Mouse (Mus musculus) midbrain, embryonic 15.5 days (tissue): ENCODE results near the gene H2-DMa. TPM values are rescaled to one million over a fixed set of nuclear protein-coding genes. Genes with fewer than 3 reads are reported as not detected.

Experiments
- ATAC-seq: fragments of 200-750 bp; cut with Nextera tagmentation; replicated peaks from 2 replicates; pipeline ENCODE4 v1.8.0; 2017; ENCODE audit warnings: moderate TSS enrichment
- H3K27ac ChIP-seq: fragments of 300-500 bp; sonication (generic); 2 replicates; pipeline ENCODE4 v1.5.1; 2015; ENCODE audit warnings: mild to moderate bottlenecking, inconsistent platforms
- H3K27me3 ChIP-seq: fragments of 300-500 bp; sonication (generic); replicated peaks from 2 replicates; pipeline ENCODE4 v1.6.1; 2015; ENCODE audit warnings: inconsistent platforms
- H3K36me3 ChIP-seq: fragments of 300-500 bp; sonication (generic); replicated peaks from 2 replicates; pipeline ENCODE4 v1.6.1; 2015; ENCODE audit warnings: inconsistent platforms
- H3K4me1 ChIP-seq: fragments of 300-500 bp; sonication (generic); 2 replicates; pipeline ENCODE4 v1.6.1; 2015; ENCODE audit warnings: inconsistent platforms
- H3K4me2 ChIP-seq: fragments of 300-500 bp; sonication (generic); 2 replicates; pipeline ENCODE4 v1.6.1; 2015; ENCODE audit warnings: inconsistent platforms, mild to moderate bottlenecking, moderate library complexity
- H3K4me3 ChIP-seq: fragments of 300-500 bp; sonication (generic); 2 replicates; pipeline ENCODE4 v1.5.1; 2015; ENCODE audit warnings: mild to moderate bottlenecking, inconsistent platforms
- H3K9ac ChIP-seq: fragments of 300-500 bp; sonication (generic); 2 replicates; pipeline ENCODE4 v1.6.1; 2015; ENCODE audit warnings: mild to moderate bottlenecking, inconsistent platforms
- H3K9me3 ChIP-seq: fragments of 300-500 bp; sonication (generic); 2 replicates; pipeline ENCODE4 v1.6.1; 2016; ENCODE audit warnings: inconsistent platforms
- WGBS: fragments of 180-500 bp; shearing (Covaris S2); methylation state at CpG from one replicate; pipeline ENCODE4 v1.1.7; 2015; ENCODE audit warnings: mixed read lengths; 5-methylcytosine and 5-hydroxymethylcytosine counted together
- polyA plus RNA-seq: library from polyadenylated mRNA; unstranded; fragments of >200 nt; fragmentation: Nextera tagmentation; extraction: Ambion mirVana; gene quantifications from 2 replicates; pipeline ENCODE4 v1.2.1, GENCODE M21; 2015

H2-DMa gene
- polyA plus RNA-seq, 1 experiment from 2014 or later, result 17.2 TPM

DNA sequence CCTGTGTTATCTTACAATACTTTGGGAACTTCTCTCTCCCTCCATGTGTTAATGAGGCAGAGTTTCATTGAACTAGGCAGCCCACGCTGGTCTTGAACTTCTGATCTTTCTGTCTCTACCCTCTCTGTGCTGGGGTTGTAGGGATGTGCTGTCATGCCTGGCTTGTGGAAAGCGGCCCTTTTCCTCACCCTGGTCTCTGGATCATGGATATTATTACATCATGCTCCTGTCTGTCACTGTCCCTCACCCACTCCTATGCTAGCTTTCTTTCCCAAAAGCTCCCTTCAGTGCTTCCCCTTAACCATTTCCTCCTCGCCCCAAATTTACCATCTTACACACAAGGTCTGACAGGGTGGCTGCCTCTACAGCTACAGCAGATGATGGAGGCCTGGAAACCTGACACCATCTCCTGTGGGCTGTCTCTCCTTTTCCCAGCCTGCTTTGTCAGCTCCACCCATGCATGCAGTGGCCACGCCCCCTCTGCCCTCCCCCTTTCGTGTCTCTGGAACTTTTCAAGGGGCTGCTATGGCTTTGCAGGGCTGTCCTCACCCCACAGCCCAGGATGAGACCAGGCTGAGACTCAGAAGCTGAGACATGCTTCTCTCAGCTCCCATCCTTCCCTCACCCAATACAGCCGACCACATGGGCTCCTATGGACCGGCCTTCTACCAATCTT lies 26.0 kb upstream of the H2-DMa start:
- Histone ChIP-seq H3K4me2 (no peak overlapping the region), H3K27ac (no peak overlapping the region), H3K4me3 (no peak overlapping the region), H3K27me3 (no peaks in the 10 kb centered on the region), H3K36me3 (no peaks in the 10 kb centered on the region), H3K4me1 (no peaks in the 10 kb centered on the region), H3K9me3 (no peaks in the 10 kb centered on the region), H3K9ac (no peak overlapping the region)
- WGBS, result 34% methylated on average over 7 of the region's 7 CpGs
- ATAC-seq, result no peak

GRCm38 (mm10) chr17:34094283-34095035 lies 24.9 kb upstream of the H2-DMa start:
- Histone ChIP-seq H3K27ac (no peak overlapping the region), H3K9ac (no peak overlapping the region), H3K4me2 (no peak overlapping the region), H3K9me3 (no peaks in the 10 kb centered on the region), H3K27me3 (no peaks in the 10 kb centered on the region), H3K36me3 (no peaks in the 10 kb centered on the region), H3K4me1 (no peaks in the 10 kb centered on the region), H3K4me3 (no peak overlapping the region)
- ATAC-seq, result no peak
- 86% methylated on average over 27 of the region's 27 CpGs for WGBS

DNA sequence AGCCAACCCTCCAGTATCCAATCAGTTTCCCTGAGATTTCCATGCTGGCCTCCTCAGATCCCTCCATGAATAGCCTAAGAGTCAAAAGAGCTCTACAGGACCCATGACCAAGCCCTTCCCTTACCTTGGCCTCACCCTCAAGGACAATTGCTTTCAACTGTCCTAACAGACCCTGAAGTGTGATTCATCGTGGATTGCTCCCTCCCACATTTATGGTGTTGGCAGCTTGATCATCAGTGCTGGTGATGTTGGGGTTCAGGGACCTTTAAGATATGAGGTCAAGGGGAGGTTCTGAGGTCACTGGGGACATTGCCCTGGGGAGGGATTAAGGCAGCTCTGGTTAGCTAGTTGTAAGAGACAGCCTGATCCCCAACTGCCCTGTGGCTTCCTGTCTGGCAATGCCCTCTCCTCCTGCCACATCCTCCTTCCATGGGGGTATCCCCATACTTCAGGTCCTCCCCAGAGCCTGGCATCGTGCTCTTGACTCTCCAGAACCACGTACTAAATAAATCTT lies 22.8 kb upstream of the H2-DMa start:
- no peak overlapping the region for H3K4me3 ChIP-seq
- H3K4me2 ChIP-seq, result no peak overlapping the region
- no peaks in the 10 kb centered on the region for H3K36me3 ChIP-seq
- peaks cover under 1% of the 10 kb centered on the region; the same call in 1 of the 2 replicates for H3K4me1 ChIP-seq
- H3K27ac ChIP-seq, result no peak overlapping the region
- no peaks in the 10 kb centered on the region for H3K27me3 ChIP-seq
- no peaks in the 10 kb centered on the region for H3K9me3 ChIP-seq
- no peak overlapping the region for H3K9ac ChIP-seq
- ATAC-seq, result no peak
- WGBS, result 79% methylated on average over 3 of the region's 3 CpGs

- Histone ChIP-seq H3K27me3 (no peaks in the 10 kb centered on the region), H3K9me3 (no peaks in the 10 kb centered on the region), H3K27ac (no peak overlapping the region), H3K4me1 (peaks cover 4% of the 10 kb centered on the region; the same call in 1 of the 2 replicates), H3K9ac (no peak overlapping the region), H3K4me3 (no peak overlapping the region), H3K4me2 (no peak overlapping the region), H3K36me3 (no peaks in the 10 kb centered on the region)
- WGBS, result 75% methylated on average over 5 of the region's 5 CpGs
- ATAC-seq, result no peak
Observed at GRCm38 (mm10) chr17:34097272-34097671, 22.1 kb upstream of the H2-DMa start.

DNA sequence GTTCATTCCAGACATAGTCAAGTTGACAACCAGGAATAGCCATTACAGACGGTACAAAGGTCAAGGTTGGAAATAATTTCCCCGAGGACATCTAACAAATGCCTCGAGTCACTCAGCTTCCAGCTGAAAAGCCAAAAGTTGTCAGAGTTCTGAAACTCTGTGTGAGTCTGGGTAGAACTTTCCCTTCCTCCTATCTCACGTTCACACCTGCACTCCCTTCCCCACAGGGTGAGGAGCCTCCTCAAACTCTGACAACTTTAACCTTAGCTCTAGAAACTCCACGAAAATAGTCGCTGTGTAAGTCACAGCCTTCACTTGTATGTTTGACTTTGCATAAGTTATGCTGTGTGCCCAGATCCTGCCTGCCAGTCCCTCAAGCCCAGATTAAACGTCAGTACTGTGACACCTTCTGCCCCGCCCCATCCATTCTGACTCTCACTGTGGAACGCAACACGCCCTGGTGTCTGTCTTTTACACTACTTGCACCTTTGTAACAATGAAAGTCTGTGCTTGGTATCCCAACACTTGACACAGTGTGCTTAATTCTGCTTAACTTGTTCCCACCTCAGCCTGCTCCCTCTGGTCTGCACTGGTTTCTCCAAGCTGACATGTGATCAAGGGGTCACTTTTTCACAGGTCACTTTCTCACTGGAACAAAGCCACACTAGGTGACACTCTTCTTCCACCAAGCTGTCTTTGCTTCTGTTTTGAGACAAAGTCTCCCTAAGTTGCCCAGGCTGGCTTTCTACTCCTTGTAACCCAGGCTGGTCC lies 20.4 kb upstream of the H2-DMa start:
- no peaks in the 10 kb centered on the region for H3K27me3 ChIP-seq
- H3K27ac ChIP-seq, result no peak overlapping the region
- no peak overlapping the region for H3K4me3 ChIP-seq
- WGBS, result 65% methylated on average over 10 of the region's 10 CpGs
- ATAC-seq, result no peak
- H3K9ac ChIP-seq, result no peak overlapping the region
- H3K4me2 ChIP-seq, result no peak overlapping the region
- H3K4me1 ChIP-seq, result peaks cover 4% of the 10 kb centered on the region; the same call in 1 of the 2 replicates
- no peaks in the 10 kb centered on the region for H3K36me3 ChIP-seq
- H3K9me3 ChIP-seq, result no peaks in the 10 kb centered on the region

GRCm38 (mm10) chr17:34099531-34099930 lies 19.8 kb upstream of the H2-DMa start:
- H3K27me3 ChIP-seq, result no peaks in the 10 kb centered on the region
- 50% methylated on average over 5 of the region's 5 CpGs for WGBS
- no peak overlapping the region for H3K4me2 ChIP-seq
- H3K27ac ChIP-seq, result no peak overlapping the region
- ATAC-seq, result no peak
- no peak overlapping the region for H3K9ac ChIP-seq
- no peaks in the 10 kb centered on the region for H3K9me3 ChIP-seq
- no peaks in the 10 kb centered on the region for H3K36me3 ChIP-seq
- H3K4me3 ChIP-seq, result no peak overlapping the region
- peaks cover 4% of the 10 kb centered on the region; the same call in 1 of the 2 replicates for H3K4me1 ChIP-seq

GRCm38 (mm10) chr17:34101185-34101584 lies 18.2 kb upstream of the H2-DMa start:
- H3K9me3 ChIP-seq, result no peaks in the 10 kb centered on the region
- no peak overlapping the region for H3K9ac ChIP-seq
- no peak overlapping the region for H3K27ac ChIP-seq
- WGBS, result 31% methylated on average over 5 of the region's 5 CpGs
- peak; percentile 33; the same call in 1 of the 2 replicates for ATAC-seq
- H3K4me2 ChIP-seq, result no peak overlapping the region
- H3K36me3 ChIP-seq, result no peaks in the 10 kb centered on the region
- no peak overlapping the region for H3K4me3 ChIP-seq
- H3K4me1 ChIP-seq, result peaks cover 4% of the 10 kb centered on the region; the same call in 1 of the 2 replicates
- H3K27me3 ChIP-seq, result no peaks in the 10 kb centered on the region

DNA sequence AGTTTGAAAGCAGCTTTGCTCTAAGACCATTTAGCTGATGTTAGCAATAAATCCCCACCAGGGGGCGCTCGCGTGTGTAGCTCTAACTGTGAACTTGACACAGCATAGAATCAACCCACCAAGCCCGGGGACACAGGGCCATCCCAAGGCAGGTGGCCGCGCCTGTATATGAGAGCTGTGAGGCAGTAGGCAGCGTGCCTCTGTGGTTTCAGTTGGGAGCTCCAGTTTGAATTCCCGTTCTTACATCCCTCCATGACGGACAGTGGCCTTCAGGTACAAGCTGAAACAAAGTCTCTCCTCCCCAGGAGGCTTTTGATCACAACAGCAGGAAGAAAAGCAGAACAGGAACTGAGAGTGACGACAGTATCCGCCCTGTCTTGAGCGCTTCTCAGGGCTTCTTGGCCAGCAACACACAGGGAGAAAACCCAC lies 17.7 kb upstream of the H2-DMa start:
- no peaks in the 10 kb centered on the region for H3K27me3 ChIP-seq
- H3K9ac ChIP-seq, result no peak overlapping the region
- H3K4me2 ChIP-seq, result peak overlapping the region; percentile 41
- H3K4me1 ChIP-seq, result peaks cover 4% of the 10 kb centered on the region; the same call in 1 of the 2 replicates
- no peaks in the 10 kb centered on the region for H3K9me3 ChIP-seq
- no peak overlapping the region for H3K27ac ChIP-seq
- peak; percentile 79 for ATAC-seq
- 7% methylated on average over 12 of the region's 12 CpGs for WGBS
- no peaks in the 10 kb centered on the region for H3K36me3 ChIP-seq
- H3K4me3 ChIP-seq, result peak overlapping the region; percentile 13; the same call in 1 of the 2 replicates

DNA sequence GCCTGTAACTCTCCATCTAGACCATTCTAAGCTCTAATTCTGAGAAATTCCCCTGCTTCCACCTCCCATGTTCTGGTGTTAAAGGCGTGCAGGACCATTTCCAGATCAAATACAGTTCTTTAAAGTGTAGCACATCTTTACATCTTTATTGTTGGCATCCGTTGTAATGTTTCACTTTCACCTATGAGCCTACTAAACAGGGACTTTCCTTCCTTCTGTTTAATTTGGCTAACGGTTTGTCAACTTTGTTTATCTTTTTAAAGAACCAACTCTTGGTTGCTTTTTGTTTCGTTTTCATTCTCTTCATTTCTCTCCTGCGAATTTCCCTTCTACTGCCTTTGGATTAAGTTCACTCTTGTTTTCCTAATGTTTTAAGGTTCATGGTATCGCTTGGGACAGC lies 16.5 kb upstream of the H2-DMa start:
- Histone ChIP-seq H3K4me3 (no peak overlapping the region), H3K4me1 (peaks cover 4% of the 10 kb centered on the region; the same call in 1 of the 2 replicates), H3K4me2 (no peak overlapping the region), H3K9me3 (no peaks in the 10 kb centered on the region), H3K9ac (no peak overlapping the region), H3K36me3 (no peaks in the 10 kb centered on the region), H3K27ac (no peak overlapping the region), H3K27me3 (no peaks in the 10 kb centered on the region)
- ATAC-seq, result no peak
- WGBS, result 85% methylated on average over 6 of the region's 6 CpGs

DNA sequence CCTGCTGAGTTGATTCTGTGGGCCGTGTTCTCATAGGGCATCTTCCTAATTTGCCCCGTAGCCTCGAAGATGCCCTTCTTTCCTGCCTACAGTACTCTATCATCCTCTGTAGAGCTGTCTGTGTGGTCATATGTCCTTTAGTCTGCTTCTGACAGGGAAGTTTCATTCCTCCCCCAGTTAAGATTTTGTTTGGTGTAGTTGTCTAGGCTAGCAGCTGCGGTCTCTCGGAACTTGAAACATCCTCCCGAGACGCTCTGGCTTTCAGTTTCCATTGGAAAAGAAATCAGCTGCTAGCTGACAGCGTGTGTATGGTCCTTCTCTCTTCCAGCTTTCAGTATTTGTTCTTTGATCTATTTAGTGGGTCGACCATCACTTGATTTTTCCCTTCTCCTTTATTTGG lies 14.5 kb upstream of the H2-DMa start:
- Histone ChIP-seq H3K4me3 (no peak overlapping the region), H3K9me3 (no peaks in the 10 kb centered on the region), H3K4me1 (peaks cover 4% of the 10 kb centered on the region; the same call in 1 of the 2 replicates), H3K27me3 (no peaks in the 10 kb centered on the region), H3K4me2 (no peak overlapping the region), H3K36me3 (no peaks in the 10 kb centered on the region), H3K9ac (no peak overlapping the region), H3K27ac (no peak overlapping the region)
- ATAC-seq, result no peak
- whole genome bisulfite sequencing, result 82% methylated on average over 9 of the region's 9 CpGs

DNA sequence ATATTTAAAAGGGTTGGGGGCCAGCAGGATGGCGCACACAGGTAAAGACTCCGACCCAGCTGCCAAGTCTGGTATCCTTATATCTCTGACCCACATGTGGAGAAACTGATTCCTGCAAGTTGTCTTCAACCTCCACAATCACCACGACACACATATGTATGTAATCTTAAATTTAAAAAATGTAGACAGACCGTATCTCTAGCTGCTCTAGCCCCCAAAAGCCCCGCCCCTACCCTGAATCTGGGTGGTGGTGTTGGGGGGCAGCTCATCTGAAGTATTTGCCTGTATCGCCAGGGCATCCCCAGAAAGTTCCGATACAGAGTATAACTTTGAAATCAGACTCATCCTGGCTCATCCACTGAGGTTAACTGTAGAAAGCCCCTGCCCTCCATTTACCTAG lies 12.8 kb upstream of the H2-DMa start:
- WGBS, result 87% methylated on average over 7 of the region's 7 CpGs
- no peak overlapping the region for H3K4me2 ChIP-seq
- no peaks in the 10 kb centered on the region for H3K9me3 ChIP-seq
- H3K4me1 ChIP-seq, result peaks cover 3% of the 10 kb centered on the region; the same call in 1 of the 2 replicates
- H3K27me3 ChIP-seq, result no peaks in the 10 kb centered on the region
- H3K4me3 ChIP-seq, result no peak overlapping the region
- H3K9ac ChIP-seq, result no peak overlapping the region
- no peak for ATAC-seq
- H3K27ac ChIP-seq, result no peak overlapping the region
- H3K36me3 ChIP-seq, result peaks cover 6% of the 10 kb centered on the region
